Mouse (Mus musculus): Measurements from ENCODE around the gene Helb. TPM values are rescaled to one million over a fixed set of nuclear protein-coding genes. Genes with fewer than 3 reads are reported as not detected.

The Helb gene
- polyA plus RNA-seq, 1 experiment from 2014 or later: 4.2 TPM

DNA sequence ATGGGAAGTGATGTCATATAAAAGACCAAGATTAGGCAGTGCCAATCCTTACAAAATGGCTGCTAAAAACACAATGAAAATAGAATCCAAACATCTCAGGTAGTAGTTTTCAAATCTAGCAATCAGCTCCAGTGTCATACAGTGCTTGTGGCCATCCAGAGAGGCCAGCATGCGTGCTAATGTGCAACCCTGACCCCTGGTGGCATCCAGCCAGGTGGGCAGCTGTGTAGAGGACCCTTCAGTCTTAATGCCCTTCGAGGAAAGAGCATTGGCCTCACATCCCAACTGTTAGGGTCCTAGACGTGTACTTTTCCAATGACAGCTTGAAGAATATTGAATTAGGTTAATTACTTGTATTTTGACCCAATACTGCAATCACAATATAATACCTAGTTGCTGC lies 34.9 kb downstream of the Helb start:
- 81% methylated on average over 3 of the region's 3 CpGs for WGBS
- no peak overlapping the region for H3K9ac ChIP-seq
- no peaks in the 10 kb centered on the region for H3K27me3 ChIP-seq (replicated peaks)
- H3K27ac ChIP-seq: no peak overlapping the region
- peaks cover 58% of the 10 kb centered on the region for H3K36me3 ChIP-seq
- no peaks in the 10 kb centered on the region for H3K4me1 ChIP-seq
- H3K4me3 ChIP-seq: no peak overlapping the region
- no peak overlapping the region for H3K4me2 ChIP-seq (replicated peaks)
- no peak for ATAC-seq (ENCODE audit: low FRiP score, low read depth)
- H3K9me3 ChIP-seq: no peaks in the 10 kb centered on the region

- Histone ChIP-seq H3K36me3 (no peaks in the 10 kb centered on the region; the same call in 1 of the 2 replicates), H3K9me3 (no peaks in the 10 kb centered on the region), H3K4me3 (no peak overlapping the region), H3K27ac (no peak overlapping the region), H3K27me3 (replicated peaks) (no peaks in the 10 kb centered on the region), H3K9ac (no peak overlapping the region), H3K4me1 (no peaks in the 10 kb centered on the region), H3K4me2 (replicated peaks) (no peak overlapping the region)
- ATAC-seq (ENCODE audit: low FRiP score, low read depth): no peak
- 90% methylated on average over 10 of the region's 10 CpGs for WGBS
Observed at GRCm38 (mm10) chr10:120066319-120066718, 46.5 kb downstream of the Helb start.

- WGBS: 25% methylated on average over 5 of the region's 5 CpGs
- no peaks in the 10 kb centered on the region; the same call in 1 of the 2 replicates for H3K36me3 ChIP-seq
- no peak for ATAC-seq (ENCODE audit: low FRiP score, low read depth)
Observed at GRCm38 (mm10) chr10:120064424-120064823, 48.4 kb downstream of the Helb start.

GRCm38 (mm10) chr10:120061238-120062130 lies 51.3 kb downstream of the Helb start:
- H3K27ac ChIP-seq: no peak overlapping the region
- no peaks in the 10 kb centered on the region for H3K27me3 ChIP-seq (replicated peaks)
- H3K9me3 ChIP-seq: no peaks in the 10 kb centered on the region
- peaks cover 3% of the 10 kb centered on the region; the same call in 1 of the 2 replicates for H3K36me3 ChIP-seq
- 83% methylated on average over 24 of the region's 24 CpGs for WGBS
- H3K4me1 ChIP-seq: no peaks in the 10 kb centered on the region
- H3K9ac ChIP-seq: no peak overlapping the region
- no peak overlapping the region for H3K4me3 ChIP-seq
- H3K4me2 ChIP-seq (replicated peaks): no peak overlapping the region
- no peak for ATAC-seq (ENCODE audit: low FRiP score, low read depth)

More at GRCm38 (mm10) chr10:120064424-120064823, 48.4 kb downstream of the Helb start:
- Histone ChIP-seq H3K27ac (no peak overlapping the region), H3K4me1 (no peaks in the 10 kb centered on the region), H3K4me3 (no peak overlapping the region), H3K9ac (no peak overlapping the region), H3K27me3 (replicated peaks) (no peaks in the 10 kb centered on the region), H3K9me3 (no peaks in the 10 kb centered on the region), H3K4me2 (replicated peaks) (no peak overlapping the region)

- no peak for ATAC-seq (ENCODE audit: low FRiP score, low read depth)
- no peak overlapping the region for H3K9ac ChIP-seq
- H3K4me3 ChIP-seq: no peak overlapping the region
- H3K9me3 ChIP-seq: no peaks in the 10 kb centered on the region
- no peaks in the 10 kb centered on the region for H3K27me3 ChIP-seq (replicated peaks)
- 87% methylated on average over 10 of the region's 10 CpGs for WGBS
- H3K36me3 ChIP-seq: peaks cover 6% of the 10 kb centered on the region; the same call in 1 of the 2 replicates
- H3K4me1 ChIP-seq: no peaks in the 10 kb centered on the region
- no peak overlapping the region for H3K4me2 ChIP-seq (replicated peaks)
- no peak overlapping the region for H3K27ac ChIP-seq
Observed at GRCm38 (mm10) chr10:120060579-120061237, 52.1 kb downstream of the Helb start.

DNA sequence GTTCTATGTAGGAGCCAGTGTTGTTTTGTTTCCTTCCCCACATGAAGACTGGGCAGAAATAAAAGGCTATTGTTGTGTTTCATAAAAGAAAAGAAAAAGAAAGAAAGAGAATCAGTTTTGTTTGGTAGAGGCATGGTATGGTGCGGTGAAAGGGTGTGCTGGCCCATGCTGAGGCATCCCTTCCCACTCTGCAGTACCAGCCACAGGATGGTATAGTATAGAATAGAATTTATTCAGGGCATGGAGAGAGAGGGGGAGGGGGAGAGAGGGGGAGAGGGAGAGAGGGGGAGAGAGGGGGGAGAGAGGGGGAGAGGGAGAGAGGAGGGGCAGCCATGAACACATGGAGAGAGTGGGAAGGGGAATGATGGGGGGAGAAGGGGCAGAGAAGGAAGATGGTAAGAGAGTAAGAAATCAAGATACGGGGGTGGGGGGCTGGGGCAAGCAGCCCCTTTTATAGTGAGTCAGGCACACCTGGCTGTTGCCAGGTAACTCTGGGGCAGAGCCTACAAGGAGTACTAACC lies 68.0 kb downstream of the Helb start:
- 47% methylated on average over 2 of the region's 2 CpGs for WGBS
- no peak for ATAC-seq (ENCODE audit: low FRiP score, low read depth)
- H3K4me1 ChIP-seq: peaks cover 5% of the 10 kb centered on the region; the same call in 1 of the 2 replicates
- no peaks in the 10 kb centered on the region for H3K9me3 ChIP-seq
- H3K4me2 ChIP-seq (replicated peaks): no peak overlapping the region
- no peak overlapping the region for H3K27ac ChIP-seq
- H3K27me3 ChIP-seq (replicated peaks): no peaks in the 10 kb centered on the region
- no peak overlapping the region for H3K9ac ChIP-seq
- H3K36me3 ChIP-seq: peaks cover 7% of the 10 kb centered on the region; the same call in 1 of the 2 replicates
- no peak overlapping the region for H3K4me3 ChIP-seq

- Histone ChIP-seq H3K4me2 (replicated peaks) (no peak overlapping the region), H3K9ac (no peak overlapping the region), H3K9me3 (no peaks in the 10 kb centered on the region), H3K4me1 (peaks cover 5% of the 10 kb centered on the region; the same call in 1 of the 2 replicates), H3K27ac (no peak overlapping the region), H3K4me3 (no peak overlapping the region), H3K36me3 (peaks cover 2% of the 10 kb centered on the region; the same call in 1 of the 2 replicates), H3K27me3 (replicated peaks) (no peaks in the 10 kb centered on the region)
- WGBS: 74% methylated on average over 6 of the region's 6 CpGs
- no peak for ATAC-seq (ENCODE audit: low FRiP score, low read depth)
Observed at GRCm38 (mm10) chr10:120044237-120044636, 68.5 kb downstream of the Helb start.

GRCm38 (mm10) chr10:120038194-120038593 lies 74.6 kb downstream of the Helb start:
- no peak overlapping the region for H3K4me3 ChIP-seq
- ATAC-seq (ENCODE audit: low FRiP score, low read depth): no peak
- no peaks in the 10 kb centered on the region for H3K27me3 ChIP-seq (replicated peaks)
- H3K27ac ChIP-seq: no peak overlapping the region
- 90% methylated on average over 5 of the region's 5 CpGs for WGBS
- no peaks in the 10 kb centered on the region for H3K9me3 ChIP-seq
- no peak overlapping the region for H3K9ac ChIP-seq
- peaks cover 13% of the 10 kb centered on the region for H3K36me3 ChIP-seq
- H3K4me1 ChIP-seq: peaks cover 9% of the 10 kb centered on the region; the same call in 1 of the 2 replicates
- H3K4me2 ChIP-seq (replicated peaks): no peak overlapping the region

DNA sequence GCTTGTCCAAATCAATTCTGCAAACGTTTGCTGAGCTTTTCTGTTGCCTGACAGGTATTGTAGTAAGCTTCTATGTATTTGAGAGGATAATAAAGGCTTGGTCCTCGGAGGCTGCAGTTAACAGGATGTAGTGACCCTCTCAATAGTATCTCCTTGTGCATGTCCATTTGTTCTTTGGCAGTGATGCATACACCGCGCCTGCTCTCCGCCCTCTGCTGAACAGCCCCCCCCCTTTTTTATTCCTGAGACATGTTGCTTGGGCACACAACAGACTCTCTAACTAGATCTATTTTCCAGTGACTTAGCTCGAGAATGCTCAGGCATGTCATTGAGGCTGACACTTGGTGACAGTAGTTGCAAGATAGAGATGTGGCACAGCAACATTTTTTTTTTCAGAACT lies 77.0 kb downstream of the Helb start:
- H3K27me3 ChIP-seq (replicated peaks): no peaks in the 10 kb centered on the region
- peak overlapping the region; percentile 18; the same call in 1 of the 2 replicates for H3K4me2 ChIP-seq (replicated peaks)
- WGBS: 42% methylated on average over 6 of the region's 6 CpGs
- H3K4me3 ChIP-seq: no peak overlapping the region
- H3K9ac ChIP-seq: no peak overlapping the region
- no peak for ATAC-seq (ENCODE audit: low FRiP score, low read depth)
- peaks cover 9% of the 10 kb centered on the region; the same call in 1 of the 2 replicates for H3K4me1 ChIP-seq
- H3K9me3 ChIP-seq: no peaks in the 10 kb centered on the region
- H3K27ac ChIP-seq: no peak overlapping the region
- peaks cover 13% of the 10 kb centered on the region for H3K36me3 ChIP-seq

DNA sequence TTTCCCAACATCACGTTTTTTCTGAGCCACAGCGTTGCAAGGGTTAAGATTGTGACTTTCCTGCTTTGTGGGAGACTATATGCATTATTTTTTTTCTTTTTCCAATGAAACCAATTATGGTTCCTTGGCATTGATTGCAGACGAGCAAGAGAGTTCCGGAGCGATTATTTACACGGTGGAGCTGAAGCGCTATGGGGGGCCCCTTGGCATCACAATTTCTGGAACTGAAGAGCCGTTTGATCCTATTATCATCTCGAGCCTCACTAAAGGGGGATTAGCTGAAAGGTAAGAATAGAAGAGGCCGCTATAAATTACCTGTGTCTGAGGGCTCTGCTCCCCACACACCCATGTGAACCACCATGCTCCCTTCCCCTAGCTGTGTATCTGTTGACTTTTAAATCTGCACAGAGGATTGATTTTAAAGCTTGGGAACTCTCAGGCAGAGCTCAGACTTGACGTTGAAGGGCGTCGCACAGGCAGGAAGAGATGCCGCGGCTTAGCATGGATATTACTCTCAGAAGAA lies 77.5 kb downstream of the Helb start:
- Histone ChIP-seq H3K4me2 (replicated peaks) (peak overlapping the region; percentile 18), H3K4me1 (peaks cover 9% of the 10 kb centered on the region; the same call in 1 of the 2 replicates), H3K27ac (no peak overlapping the region), H3K36me3 (peaks cover 13% of the 10 kb centered on the region), H3K9me3 (no peaks in the 10 kb centered on the region), H3K27me3 (replicated peaks) (no peaks in the 10 kb centered on the region), H3K9ac (no peak overlapping the region), H3K4me3 (no peak overlapping the region)
- ATAC-seq (ENCODE audit: low FRiP score, low read depth): no peak
- 40% methylated on average over 15 of the region's 15 CpGs for WGBS

GRCm38 (mm10) chr10:120033866-120034265 lies 78.9 kb downstream of the Helb start:
- Histone ChIP-seq H3K36me3 (peaks cover 11% of the 10 kb centered on the region), H3K9ac (no peak overlapping the region), H3K9me3 (no peaks in the 10 kb centered on the region), H3K4me2 (replicated peaks) (no peak overlapping the region), H3K27me3 (replicated peaks) (no peaks in the 10 kb centered on the region), H3K27ac (no peak overlapping the region), H3K4me1 (peaks cover 9% of the 10 kb centered on the region; the same call in 1 of the 2 replicates), H3K4me3 (no peak overlapping the region)
- WGBS: 84% methylated on average over 9 of the region's 9 CpGs
- ATAC-seq (ENCODE audit: low FRiP score, low read depth): no peak

All from neural tube, embryonic 12.5 days (tissue).